Mouse (Mus musculus) adrenal gland, postnatal 14 days (tissue): ENCODE results near the gene Hacd2. TPM values are rescaled to one million over a fixed set of nuclear protein-coding genes. Genes with fewer than 3 reads are reported as not detected.
A peak's percentile ranks its signal among the peaks of the same experiment; 100 is the strongest.

Source experiments
- DNase-seq: peaks from one replicate; pipeline ENCODE4 v3.0.0; 2021; ENCODE audit warnings: mixed read lengths
- total RNA-seq: library from RNA; stranded (reverse); gene quantifications from 2 replicates; pipeline ENCODE4 v1.2.3, GENCODE M21; 2021

The Hacd2 gene
- total RNA-seq, 1 experiment from 2014 or later, result 50.5 TPM

DNA sequence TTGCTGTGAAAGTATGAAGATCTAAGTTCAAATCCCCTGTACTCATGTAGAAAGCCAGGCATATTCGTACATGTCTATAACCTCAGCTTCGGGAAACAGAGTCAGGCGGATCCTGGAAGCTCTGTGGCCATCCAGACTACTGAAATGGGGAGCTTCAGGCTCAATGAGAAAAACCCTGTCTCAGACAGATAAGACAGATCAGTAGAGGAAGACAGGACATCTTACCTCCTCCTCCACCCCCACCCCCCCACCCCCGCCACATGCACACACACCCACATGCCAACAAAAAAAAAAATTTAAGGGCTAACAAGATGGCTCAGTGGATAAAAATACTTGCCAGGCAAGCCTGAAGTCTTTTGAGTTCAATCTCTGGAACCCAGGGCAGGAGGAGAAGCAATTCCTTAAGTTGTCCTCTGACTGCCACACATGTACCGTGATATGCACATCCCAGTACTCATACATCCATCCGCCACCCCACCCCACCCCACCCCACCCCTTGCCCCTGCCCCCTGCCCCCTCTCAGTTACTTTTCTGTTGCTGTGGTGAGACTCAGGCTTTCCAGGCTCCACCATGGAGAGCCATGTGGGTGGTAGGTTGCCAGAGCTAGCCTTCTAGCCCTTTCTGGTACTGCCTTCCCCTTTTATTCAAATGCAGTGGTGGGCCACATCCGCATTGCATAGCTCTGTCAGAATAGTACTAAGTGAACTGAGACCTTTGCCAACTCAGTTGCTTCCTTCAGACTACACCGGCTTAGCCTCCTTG lies 32.4 kb downstream of the Hacd2 start:
- DNase-seq, result no peak

DNA sequence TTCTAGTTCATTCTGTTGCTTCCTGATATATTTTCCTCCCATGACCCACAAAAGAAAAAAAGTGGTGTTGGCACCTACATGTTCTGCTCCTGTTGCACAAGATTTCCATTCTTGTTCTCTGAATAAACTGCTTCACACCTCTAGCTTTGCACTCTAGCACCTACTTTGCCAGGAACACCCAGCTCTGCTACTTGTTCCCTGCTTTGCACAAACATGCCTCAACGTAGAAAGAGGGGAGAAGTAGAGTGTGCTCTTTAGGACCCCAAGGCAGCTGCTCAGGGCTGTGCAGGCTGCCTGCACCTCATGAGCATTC lies 32.9 kb downstream of the Hacd2 start:
- DNase-seq, result no peak

DNA sequence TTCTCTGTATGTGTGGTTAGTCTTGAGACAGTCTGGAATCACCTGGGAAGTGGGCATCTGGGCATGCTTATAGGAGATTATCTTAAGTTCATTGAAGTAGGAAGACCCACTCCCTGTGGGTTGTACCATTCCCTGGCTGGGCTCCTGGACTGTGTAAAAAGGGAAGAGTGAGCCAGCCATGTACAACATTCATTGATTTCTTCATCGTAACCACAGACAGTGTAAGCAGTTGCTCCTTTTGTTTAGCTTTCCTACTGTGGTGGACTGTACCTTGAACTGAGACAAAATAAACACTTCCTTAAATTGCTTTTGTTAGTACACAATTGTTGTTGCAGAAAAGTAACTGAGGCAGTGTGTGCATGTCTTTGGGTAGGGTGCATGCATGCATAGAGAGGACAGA lies 33.6 kb downstream of the Hacd2 start:
- no peak for DNase-seq

DNA sequence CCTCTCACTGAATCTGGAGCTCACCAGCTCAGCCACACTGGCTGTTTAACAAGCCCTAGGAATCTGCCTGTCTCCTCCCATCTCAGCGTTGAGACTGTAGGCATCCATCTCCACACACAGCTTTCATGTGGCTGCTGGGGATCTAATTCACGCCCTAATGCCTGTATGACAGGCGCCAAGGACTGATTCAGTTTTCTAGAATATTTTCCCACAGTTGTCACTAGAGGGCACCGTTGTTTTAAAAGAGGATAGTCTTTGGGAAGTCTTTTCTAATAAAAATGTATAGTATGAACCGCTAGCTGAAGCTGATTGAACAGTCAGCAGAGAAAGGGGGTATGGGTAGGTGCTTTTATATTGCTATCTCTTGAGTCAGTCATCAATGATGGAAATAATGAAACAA lies 34.1 kb downstream of the Hacd2 start:
- peak; percentile 27 for DNase-seq

DNA sequence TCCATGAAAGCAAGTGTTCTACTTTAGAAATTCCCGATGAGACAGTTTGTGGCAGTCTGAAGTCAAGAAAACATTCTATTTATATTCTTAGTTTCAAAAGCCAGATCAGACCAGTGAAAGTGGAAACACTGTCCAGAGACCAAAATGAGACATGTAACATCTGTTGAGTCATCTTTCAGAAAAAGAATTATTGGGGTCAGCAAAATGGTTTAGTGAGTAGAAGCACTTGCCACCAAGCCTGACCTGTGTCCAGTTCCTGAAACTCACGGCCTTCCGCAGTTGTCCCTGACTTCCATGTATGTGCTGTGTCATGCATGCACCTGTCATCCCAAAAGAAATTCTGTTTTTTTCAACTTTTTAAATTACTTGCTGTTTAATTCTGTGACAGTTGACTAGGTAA lies 34.6 kb downstream of the Hacd2 start:
- DNase-seq, result no peak

DNA sequence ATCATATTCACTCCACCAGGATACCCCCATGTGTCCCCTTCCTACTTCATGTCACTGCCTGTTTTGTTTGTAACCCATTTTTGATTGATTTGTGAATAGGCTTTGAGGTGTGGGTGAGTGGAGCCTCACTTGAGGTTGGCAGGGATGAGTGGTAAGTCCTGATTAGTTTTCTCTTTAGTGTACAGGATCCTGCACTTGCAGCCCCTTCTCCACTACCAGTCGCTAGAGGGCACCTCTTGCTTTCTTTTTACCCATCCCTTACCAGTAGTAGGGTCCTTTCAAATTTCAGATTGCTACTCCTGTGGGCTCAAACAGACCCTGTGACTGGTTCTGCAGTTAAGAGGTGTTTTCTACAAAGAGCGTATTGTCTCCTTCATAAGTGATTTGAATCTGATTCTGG lies 38.8 kb downstream of the Hacd2 start:
- DNase-seq, result peak; percentile 23

DNA sequence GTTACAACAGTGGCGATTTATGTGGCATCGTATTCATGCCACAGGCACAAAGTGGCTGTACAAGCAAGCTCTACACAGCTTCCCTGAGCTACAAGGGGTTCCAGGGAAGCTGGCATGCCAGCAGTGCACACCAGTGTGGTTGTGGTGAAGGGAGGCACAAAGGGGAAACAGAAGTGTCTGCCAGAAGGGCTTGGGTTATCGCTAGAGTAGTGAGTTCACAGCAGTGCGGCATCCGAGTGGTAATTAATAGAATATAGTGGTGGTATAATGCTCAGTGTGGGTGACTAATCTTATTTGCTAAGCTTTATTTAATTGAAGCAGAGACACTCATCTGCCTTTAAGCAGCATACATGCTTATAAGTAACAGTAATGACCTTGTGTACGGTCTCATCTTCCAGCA lies 43.5 kb downstream of the Hacd2 start:
- no peak for DNase-seq

DNA sequence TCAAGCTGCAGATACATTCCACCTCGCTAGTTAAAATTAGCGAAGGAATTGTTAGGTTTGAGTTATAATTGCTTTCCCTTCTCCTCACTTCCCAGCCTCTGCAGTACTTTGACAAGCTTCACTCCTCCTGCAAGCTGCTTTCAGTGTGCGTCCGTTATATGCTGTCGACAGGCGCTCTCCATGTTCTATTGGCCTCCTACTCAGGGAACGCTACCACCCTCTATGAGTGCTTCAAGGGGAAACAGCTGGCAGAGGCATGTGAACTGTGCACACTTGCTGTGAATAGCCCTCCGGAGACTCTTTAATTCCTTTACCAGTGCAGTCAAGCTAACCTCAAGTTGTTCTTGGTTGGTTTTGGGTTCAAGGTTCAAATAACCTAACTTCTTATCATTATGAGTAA lies 44.9 kb downstream of the Hacd2 start:
- no peak for DNase-seq

DNA sequence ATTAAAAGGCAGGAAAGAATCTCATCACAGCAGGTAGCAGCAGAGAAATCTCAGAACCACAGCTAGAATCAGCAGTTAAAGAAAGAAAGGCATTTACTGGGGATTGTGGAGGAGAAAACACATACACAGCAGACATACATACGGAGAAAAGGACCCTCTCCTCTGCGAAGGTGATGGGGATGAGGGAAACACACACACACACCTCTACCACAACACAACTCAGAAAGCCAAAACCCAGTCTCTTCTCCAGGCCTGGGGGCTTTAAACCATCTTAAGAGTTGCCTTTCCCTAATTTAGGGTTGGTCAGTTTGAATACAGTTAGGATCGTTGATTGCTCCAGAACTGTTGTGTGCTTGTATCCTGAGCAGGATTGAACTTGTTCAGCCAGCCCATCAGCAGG lies 45.4 kb downstream of the Hacd2 start:
- no peak for DNase-seq

DNA sequence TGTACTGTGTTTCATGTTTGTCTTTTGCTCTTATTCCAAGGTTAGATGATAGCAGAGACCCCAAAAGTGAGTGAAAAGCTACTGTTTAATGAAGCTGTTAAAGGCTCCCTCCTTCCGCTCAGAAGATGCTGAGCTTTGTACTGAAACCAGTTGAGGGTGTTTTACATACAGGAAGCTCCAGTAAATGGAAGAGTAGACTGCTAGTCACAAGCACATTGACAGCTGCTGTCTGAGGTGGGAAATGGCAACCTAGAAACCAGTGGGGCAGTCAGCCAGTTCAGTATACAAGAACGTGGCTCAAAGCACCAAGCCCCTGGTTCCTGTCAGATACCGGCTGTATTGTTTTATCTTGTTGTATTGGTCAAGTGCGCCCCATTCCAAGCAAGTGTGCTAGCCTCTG lies 46.7 kb downstream of the Hacd2 start:
- DNase-seq, result no peak

DNA sequence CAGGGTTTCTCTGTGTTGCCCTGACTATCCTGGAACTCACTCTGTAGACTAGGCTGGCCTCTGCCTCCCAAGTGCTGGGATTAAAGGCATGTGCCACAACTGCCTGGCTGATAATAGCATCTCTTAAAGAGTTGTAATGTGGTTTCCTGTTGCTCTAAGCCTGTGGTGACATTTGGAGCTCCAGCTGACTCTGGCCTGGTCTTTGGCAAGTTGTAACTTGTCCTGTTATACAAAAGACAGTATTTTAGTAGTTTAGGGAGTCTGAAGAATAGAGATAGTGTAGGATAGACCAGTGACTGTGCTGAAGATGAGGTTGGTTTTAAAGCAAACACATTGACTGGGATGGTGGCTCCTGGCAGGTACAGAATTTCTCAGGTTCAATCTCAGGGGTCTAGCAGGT lies 52.2 kb downstream of the Hacd2 start:
- no peak for DNase-seq

DNA sequence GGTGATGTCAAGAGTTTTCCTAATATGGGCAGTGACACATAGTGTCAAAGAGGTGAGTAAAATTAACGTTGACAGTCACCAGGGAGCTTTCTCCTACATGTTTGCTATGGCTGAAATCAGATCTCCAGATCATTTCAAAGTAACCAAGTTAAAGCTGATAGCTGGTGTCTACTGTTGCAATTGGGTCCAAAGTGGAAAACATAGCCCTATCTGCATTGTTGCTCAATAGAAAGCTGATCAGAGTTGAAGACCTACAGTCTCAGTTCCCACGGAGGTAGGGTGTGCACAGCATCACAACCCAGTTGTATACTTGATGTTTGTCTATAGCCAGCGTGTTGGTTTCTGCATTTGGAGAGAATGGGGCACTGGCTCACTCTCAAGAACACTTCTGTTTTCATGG lies 53.4 kb downstream of the Hacd2 start:
- no peak for DNase-seq

DNA sequence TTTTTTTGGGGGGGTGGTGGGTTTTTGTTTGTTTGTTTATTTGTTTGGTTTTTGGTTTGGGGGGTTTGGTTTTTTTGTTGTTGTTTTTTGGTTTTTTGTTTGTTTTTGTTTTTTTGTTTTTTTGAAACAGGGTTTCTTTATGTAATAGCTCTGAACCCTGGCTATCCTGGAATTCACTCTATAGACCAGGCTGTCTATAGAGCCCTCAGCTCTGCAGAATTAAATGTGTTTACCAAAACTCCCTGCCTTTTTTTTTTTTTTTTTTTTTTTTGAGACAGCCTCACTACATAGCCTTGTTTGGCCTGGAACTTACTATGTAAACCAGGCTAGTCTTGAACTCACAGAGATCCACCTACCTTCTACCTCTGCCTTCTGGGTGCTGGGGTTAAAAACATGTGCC lies 71.3 kb downstream of the Hacd2 start:
- DNase-seq, result no peak

DNA sequence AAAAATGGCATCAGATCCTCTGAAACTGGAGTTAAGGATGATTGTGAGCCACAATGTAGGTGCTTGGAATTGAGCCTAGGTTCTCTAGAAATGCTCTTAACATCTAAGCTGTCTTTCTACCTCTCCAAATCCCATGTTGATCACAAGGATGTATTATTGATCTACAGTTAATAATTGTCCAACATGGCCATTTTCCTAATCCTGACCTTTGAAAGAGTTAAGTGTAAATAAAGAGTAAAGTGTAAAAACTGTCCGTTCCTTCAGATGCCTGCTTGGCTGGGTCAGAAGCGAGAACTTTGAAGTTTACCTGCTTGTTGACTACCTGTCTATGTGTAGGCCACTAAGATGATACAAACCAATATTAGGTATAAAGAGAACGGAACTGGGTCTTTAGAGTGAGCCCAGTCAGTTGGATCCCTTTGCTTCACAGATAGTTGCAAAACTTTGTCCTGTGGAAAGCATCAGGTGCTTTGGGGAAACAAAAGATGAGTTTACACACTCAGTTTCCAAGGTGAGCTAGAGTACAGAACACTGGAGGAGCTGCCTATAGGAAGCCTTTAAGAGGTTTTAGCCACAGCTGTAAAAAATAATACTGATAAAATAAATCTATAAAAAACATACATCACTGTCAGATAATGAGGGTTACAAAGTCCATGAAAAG lies 75.8 kb downstream of the Hacd2 start:
- no peak for DNase-seq

DNA sequence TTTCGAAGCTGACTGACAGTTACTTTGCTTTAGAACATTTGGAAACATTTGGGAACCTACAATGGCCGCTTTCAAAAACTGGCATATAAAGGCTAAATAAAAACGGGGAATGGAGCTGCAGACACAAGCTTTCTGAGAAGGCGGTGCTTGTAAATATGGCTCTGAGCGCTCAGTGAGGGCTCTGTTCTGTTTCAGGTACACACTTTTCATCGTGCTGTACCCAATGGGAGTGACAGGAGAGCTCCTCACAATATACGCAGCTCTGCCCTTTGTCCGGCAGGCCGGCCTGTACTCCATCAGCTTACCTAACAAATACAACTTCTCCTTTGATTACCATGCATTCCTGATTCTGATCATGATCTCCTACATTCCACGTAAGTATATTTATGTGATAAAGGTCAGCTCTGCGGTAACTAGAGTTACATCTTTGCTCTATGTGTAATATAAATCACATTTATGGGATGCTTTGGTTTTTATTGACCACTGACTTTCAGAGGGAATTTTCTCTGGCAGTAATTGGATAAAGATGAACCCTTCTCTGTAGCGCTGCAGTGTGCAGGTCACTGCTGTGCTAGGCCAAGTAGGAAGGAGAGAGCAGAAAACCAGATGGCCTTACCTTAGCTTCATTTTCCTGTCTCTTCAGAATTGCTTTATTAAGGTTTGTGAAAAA lies 79.7 kb downstream of the Hacd2 start:
- no peak for DNase-seq

DNA sequence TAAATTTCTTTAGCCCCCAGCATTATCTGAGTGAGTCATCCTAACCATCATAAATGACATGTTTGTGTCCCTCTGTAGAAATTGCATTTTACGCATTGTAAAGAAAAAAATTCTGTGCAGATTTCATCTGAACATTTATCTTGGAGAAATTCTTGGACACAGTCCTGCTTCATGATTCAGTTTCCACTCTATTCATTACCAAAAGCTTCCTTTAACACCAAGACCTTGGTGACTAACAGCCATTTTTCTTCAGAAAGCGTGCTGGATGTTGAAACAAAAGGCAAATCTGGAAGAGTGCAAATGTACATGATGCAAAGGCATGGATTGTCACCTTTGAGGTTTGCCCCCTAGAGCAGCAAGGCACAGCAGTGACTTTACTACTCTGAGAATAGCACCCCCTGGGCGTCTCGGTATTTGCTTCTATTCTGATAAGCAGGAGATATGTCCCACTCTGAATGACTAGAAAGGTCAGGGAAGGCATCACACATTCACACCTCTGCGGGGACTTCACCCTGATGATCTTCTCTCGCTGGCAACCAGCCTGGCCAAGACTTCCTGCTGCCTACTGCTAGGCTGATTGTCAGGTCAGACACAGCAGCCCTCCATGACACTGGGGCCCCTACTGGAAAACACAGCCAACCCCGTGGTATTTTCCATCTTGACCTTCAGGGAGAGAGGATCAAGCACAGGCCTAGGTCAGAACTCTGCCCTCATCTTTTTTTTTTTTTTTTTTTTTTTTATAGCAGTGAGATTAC lies 80.8 kb downstream of the Hacd2 start:
- DNase-seq, result peak; percentile 64

DNA sequence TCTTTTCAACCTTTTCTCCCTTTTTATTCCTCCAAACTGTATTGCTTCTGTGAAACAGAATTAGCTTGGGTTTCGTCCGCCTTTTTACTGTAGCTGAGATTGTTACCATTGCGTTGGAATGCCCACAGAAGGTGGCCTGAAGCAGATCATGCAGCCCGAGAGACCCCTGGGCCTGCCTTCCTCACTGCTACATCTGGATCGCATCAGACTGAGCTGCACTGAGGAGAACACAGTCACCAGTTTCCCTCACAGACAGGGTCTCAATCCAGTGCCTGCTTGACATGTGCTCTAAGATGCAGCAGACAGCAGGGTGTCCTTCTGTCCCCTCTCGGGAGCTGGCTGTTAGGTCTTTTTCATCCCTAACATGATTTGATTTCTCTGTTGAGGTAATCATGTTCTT lies 85.8 kb downstream of the Hacd2 start:
- DNase-seq, result no peak

DNA sequence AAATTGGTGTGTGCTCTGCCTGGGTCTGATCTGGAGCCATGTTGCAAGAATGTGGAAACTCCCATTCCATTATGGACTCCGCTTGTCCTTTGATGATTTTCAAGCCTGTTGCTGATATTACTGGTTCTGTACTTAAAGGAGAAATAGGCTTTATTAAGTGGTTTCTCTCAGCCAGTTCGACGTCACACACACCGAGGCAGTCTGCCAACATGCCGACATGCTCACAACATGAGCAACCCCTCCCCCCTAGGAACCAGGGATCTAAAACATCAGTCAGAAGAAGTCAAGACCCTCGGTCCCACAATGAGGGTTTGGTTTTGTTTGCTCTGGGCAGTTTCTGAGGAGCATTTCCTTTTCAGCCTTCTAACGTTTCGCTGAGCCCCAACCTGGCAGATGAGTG lies 86.9 kb downstream of the Hacd2 start:
- no peak for DNase-seq

DNA sequence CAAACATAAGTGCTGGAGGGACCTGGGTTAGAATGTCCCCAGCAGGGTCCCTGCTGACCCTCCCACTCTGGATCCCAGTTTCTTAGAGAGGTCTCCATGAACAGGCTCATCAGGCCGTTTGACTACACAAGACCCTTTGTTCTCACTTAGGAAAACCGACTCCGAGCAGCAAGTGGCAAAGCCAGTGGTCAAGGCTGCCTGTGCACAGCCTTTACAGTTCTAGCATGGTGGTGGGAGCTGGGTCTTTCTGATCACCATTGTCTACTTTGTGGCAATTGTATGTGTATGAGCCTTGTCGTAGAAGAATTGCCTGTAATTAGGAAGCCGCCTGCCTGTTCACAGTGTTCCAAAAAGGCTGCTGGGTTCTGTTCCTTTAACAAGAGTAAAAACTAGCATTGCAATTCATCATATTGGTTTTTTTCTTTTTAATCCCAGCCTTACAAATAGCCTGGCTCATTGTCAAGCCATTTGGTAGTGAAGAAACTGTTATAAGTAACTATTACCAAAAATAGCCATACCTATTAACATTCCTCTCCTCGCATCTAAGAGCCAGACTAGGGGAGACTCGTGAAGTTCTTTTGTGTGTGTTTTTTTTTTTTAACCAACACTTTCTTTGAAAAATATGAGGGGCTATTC lies 87.5 kb downstream of the Hacd2 start:
- no peak for DNase-seq

DNA sequence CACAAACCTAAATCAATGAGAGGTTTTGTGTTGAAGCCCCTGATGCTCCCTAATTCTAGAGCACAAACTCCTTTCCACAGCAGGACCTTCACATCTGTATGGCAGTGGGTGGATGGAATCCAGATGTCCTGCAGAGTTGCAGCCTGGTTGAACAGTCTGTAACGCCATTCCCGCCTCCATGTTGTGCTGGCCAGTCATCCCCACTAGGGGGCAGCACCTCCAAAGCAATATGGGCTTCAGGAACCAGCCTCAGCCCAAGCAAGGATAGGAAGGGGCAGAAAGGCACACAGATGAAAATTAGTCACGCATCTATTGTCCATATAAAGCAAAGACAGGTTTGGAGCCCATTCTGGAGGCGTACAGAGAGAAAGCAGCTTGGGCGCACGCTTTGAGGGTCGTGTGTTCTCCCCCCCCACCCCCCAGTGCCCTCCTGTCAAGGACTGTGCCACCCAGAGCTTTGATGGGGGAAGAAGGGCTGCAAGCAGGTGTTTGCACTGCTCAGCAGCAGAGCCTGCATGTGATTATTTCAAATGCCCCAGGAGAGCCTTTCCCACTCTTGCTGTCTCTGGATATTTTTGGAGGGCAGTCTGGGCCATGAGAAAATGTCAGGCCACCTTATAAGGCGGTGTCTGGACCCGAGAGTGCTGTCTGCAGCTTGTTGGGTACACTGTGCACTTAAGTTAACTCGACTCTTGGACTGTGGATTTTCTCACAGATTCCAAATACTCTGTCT lies 88.3 kb downstream of the Hacd2 start:
- peak; percentile 92 for DNase-seq

DNA sequence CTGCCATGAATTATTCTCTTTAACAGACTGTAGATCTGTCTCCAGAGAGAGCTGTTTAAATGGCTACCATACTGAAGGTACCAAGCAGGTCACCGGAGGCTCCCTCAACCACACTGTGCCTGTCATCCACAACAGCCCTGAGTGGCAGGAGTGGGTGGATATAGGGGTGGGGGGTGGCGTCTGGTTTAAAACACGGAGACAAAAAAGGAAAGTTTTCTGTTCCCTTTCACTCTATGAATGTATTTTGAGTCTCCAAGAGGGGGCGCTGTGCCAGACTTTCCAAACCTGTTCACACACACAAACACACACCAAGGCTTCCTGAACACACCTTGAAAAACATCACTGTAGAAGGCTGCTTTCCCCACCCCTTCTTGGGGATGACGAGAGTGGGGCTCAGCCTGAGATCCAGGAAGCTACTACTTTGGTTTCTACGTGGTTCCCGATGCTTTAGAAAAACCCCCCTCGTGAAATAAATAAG lies 89.0 kb downstream of the Hacd2 start:
- DNase-seq, result peak; percentile 40

DNA sequence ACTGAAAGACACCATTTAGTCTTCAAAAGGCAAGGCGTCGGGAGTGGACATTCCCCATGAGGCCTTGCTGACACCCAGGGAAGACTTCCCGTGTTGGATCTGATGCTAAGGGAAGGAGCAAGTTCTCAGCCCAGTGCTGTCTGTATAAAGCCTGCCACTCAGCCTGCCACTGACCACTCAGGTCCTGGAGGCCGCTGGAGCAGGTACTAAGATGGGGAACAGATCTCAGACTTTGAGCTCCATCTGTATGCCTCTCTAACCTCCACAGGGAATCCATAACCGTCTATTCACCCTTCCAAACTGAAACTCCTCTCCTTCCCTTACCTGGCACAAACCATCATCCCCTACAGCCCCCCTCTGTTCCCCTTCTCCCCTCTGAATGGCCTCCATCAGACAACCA lies 91.3 kb downstream of the Hacd2 start:
- DNase-seq, result no peak
